Mouse (Mus musculus): ENCODE results near the gene Lim2. TPM values are rescaled to one million over a fixed set of nuclear protein-coding genes. Genes with fewer than 3 reads are reported as not detected.

The Lim2 gene
- total and polyA plus RNA-seq, 3 experiments = not detected

DNA sequence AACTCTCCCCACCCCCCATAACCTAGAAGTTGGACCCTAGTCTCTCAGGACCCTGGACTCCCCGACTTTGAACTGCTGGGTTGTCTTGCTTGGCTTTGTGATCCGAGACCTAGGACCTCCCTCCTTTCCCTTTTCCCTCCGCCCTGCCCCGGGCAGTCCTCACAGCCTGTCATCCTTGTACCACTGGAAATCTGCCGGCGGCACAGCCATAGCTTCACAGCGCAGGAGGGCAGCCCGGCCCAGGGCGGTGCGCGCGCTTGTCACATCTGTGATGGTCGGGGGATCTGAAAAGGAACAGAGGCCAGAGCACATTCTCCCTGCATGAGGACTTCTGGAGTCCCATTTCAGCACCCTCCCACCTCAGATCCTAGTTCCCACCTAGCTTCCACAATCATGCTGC is 48.9 kb downstream of the Lim2 start:
- Histone ChIP-seq H3K4me1 (ENCODE audit: insufficient read depth, low read depth, low read length) (no peaks in the 10 kb centered on the region), H3K36me3 (replicated peaks) (no peaks in the 10 kb centered on the region), H3K27me3 (ENCODE audit: insufficient read depth, low read length) (peaks cover 6% of the 10 kb centered on the region; the same call in 1 of the 2 replicates), H3K4me3 (ENCODE audit: low read depth, low read length) (no peak overlapping the region), H3K9me3 (replicated peaks) (no peaks in the 10 kb centered on the region)
- TF ChIP-seq GATA2 (IDR thresholded peaks at IDR 0.05; ENCODE audit: borderline replicate concordance, low read depth, low read length) (no peak), GATA1 (IDR thresholded peaks at IDR 0.05; ENCODE audit: borderline replicate concordance, low read length) (no peak), CTCF (IDR thresholded peaks at IDR 0.05; ENCODE audit: low read depth, low read length) (no peak)
- DNase-seq (ENCODE audit: low spot score) = no peak
- no peak for ATAC-seq (ENCODE audit: extremely low read depth, insufficient number of reproducible peaks, low FRiP score, poor library complexity, severe bottlenecking)

DNA sequence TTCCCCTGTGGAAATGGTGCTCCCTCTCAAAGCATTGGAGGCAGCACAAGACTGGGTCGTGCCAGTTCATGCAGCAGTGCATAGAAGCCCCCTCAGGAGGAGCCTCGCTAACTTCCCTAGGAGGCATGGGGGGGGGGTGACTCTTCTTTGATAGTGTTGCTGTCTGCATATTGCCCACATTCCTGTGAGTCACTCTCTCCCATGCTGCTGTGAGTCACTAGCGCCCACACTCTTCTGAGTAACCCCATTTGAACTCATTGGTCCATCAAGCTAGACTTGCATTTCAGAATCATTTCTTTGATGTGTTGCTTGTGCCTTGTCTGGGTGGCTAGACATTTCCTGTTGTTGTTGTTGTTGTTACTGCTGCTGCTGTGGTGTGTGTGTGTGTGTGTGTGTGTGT is 53.7 kb downstream of the Lim2 start:
- Histone ChIP-seq H3K27me3 (ENCODE audit: insufficient read depth, low read length) (peaks cover 2% of the 10 kb centered on the region; the same call in 1 of the 2 replicates), H3K36me3 (replicated peaks) (no peaks in the 10 kb centered on the region), H3K9me3 (replicated peaks) (no peaks in the 10 kb centered on the region), H3K4me3 (ENCODE audit: low read depth, low read length) (no peak overlapping the region), H3K4me1 (ENCODE audit: insufficient read depth, low read depth, low read length) (no peaks in the 10 kb centered on the region)
- no peak for DNase-seq (ENCODE audit: low spot score)
- no peak for ATAC-seq (ENCODE audit: extremely low read depth, insufficient number of reproducible peaks, low FRiP score, poor library complexity, severe bottlenecking)
- TF ChIP-seq POLR2AphosphoS5 (IDR thresholded peaks at IDR 0.05; ENCODE audit: insufficient replicate concordance, low read depth, low read length) (no peak), GATA1 (IDR thresholded peaks at IDR 0.05; ENCODE audit: borderline replicate concordance, low read length) (no peak), TAL1 (conservative IDR thresholded peaks at IDR 0.05; ENCODE audit: low read depth, low read length) (no peak), GATA2 (IDR thresholded peaks at IDR 0.05; ENCODE audit: borderline replicate concordance, low read depth, low read length) (no peak), CTCF (IDR thresholded peaks at IDR 0.05; ENCODE audit: low read depth, low read length) (no peak)

DNA sequence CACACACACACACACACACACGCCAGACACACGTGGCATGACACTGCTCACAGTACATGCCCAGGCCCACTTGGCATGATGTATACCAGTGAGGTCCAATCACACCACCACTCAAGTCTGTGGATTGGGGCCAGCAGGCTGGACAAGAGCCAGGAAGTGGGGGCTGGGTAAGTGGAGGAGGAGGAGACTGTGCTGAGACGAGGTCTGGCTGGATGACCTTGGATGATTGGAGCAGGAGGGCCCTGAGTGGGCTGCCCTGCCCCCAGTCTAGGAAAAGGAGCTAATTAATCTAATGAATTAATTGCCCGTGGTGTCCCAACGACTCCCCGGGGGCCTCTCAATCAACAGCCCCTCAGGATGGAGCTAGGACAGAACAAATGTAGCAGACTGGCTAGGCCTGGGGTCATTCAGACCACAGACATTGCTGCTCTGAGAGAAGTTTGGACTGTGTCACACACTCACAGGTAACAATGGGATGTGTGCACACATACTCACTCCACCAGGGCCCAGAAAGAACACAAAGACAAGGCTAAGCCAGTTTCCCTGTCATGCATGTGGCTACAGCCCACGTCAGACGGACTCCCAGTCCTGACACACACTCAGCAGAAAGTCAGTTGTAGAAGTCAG is 54.7 kb downstream of the Lim2 start:
- DNase-seq (ENCODE audit: low spot score) = no peak
- Histone ChIP-seq H3K4me1 (ENCODE audit: insufficient read depth, low read depth, low read length) (no peaks in the 10 kb centered on the region), H3K36me3 (replicated peaks) (no peaks in the 10 kb centered on the region), H3K9me3 (replicated peaks) (no peaks in the 10 kb centered on the region), H3K4me3 (ENCODE audit: low read depth, low read length) (no peak overlapping the region), H3K27me3 (ENCODE audit: insufficient read depth, low read length) (peaks cover 2% of the 10 kb centered on the region; the same call in 1 of the 2 replicates)
- no peak for TF ChIP-seq GATA2 (IDR thresholded peaks at IDR 0.05; ENCODE audit: borderline replicate concordance, low read depth, low read length)
- TF ChIP-seq TAL1 (conservative IDR thresholded peaks at IDR 0.05; ENCODE audit: low read depth, low read length) = no peak
- ATAC-seq (ENCODE audit: extremely low read depth, insufficient number of reproducible peaks, low FRiP score, poor library complexity, severe bottlenecking) = no peak

DNA sequence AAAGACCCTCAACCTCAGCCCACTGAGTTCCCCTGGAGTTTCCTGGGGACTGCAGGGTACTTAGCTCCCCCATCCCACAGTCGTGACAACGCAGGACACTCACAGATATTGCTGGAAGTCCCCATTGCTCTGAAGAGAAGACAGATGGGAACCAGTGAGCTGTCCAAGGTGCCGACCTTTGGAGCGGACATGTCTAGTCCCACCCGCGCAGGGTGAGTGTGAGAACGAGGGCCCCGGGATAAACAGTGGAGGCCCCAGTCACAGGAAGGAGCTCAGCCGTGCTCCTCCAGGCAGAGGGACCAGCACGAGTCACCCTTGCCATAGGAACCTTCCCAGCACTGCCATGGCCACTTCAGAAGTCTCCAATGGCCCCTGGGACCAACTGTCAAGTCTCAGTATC is 55.8 kb downstream of the Lim2 start:
- ATAC-seq (ENCODE audit: extremely low read depth, insufficient number of reproducible peaks, low FRiP score, poor library complexity, severe bottlenecking) (no peak), DNase-seq (ENCODE audit: low spot score) (no peak)
- no peak for TF ChIP-seq CTCF (IDR thresholded peaks at IDR 0.05; ENCODE audit: low read depth, low read length)
- no peak for TF ChIP-seq TAL1 (conservative IDR thresholded peaks at IDR 0.05; ENCODE audit: low read depth, low read length)
- TF ChIP-seq POLR2AphosphoS5 (IDR thresholded peaks at IDR 0.05; ENCODE audit: insufficient replicate concordance, low read depth, low read length) = no peak
- no peak for TF ChIP-seq GATA2 (IDR thresholded peaks at IDR 0.05; ENCODE audit: borderline replicate concordance, low read depth, low read length)
- no peak for TF ChIP-seq GATA1 (IDR thresholded peaks at IDR 0.05; ENCODE audit: borderline replicate concordance, low read length)
- no peaks in the 10 kb centered on the region for H3K4me1 ChIP-seq (ENCODE audit: insufficient read depth, low read depth, low read length)
- H3K36me3 ChIP-seq (replicated peaks) = no peaks in the 10 kb centered on the region
- peaks cover 2% of the 10 kb centered on the region; the same call in 1 of the 2 replicates for H3K27me3 ChIP-seq (ENCODE audit: insufficient read depth, low read length)
- no peaks in the 10 kb centered on the region for H3K9me3 ChIP-seq (replicated peaks)
- no peak overlapping the region for H3K4me3 ChIP-seq (ENCODE audit: low read depth, low read length)

Other genes with a start within 250 kb of the Lim2 start
- gene Zfp715, start 114.4 kb upstream of the Lim2 start, total RNA-seq (2014; fragmentation: Nextera tagmentation) = 16.0 and 21.3 TPM in 2 replicates
- 21.4 and 23.8 TPM in 2 replicates for gene Zfp715, start 114.4 kb upstream of the Lim2 start, total RNA-seq (2017)
- 1.7 and 3.9 TPM in 2 replicates for gene Zfp715, start 114.4 kb upstream of the Lim2 start, polyA plus RNA-seq (2012)
- gene Siglecf, start 76.3 kb upstream of the Lim2 start, total RNA-seq (2014; fragmentation: Nextera tagmentation) = not detected in 2 replicates
- 1.4 and 1.5 TPM in 2 replicates for gene Siglecf, start 76.3 kb upstream of the Lim2 start, total RNA-seq (2017)
- gene Siglecf, start 76.3 kb upstream of the Lim2 start, polyA plus RNA-seq (2012) = 0.19 and 0.24 TPM in 2 replicates
- gene Siglecg, start 19.5 kb upstream of the Lim2 start, total RNA-seq (2014; fragmentation: Nextera tagmentation) = not detected in 2 replicates
- 0.06 and 0.11 TPM in 2 replicates for gene Siglecg, start 19.5 kb upstream of the Lim2 start, total RNA-seq (2017)
- not detected in 2 replicates for gene Siglecg, start 19.5 kb upstream of the Lim2 start, polyA plus RNA-seq (2012)
- not detected in 2 replicates for gene Nkg7, start 9.4 kb downstream of the Lim2 start, total RNA-seq (2014; fragmentation: Nextera tagmentation)
- gene Nkg7, start 9.4 kb downstream of the Lim2 start, total RNA-seq (2017) = not detected in 2 replicates
- gene Nkg7, start 9.4 kb downstream of the Lim2 start, polyA plus RNA-seq (2012) = not detected in 2 replicates
- not detected in 2 replicates for gene Cldnd2, start 13.1 kb downstream of the Lim2 start, total RNA-seq (2014; fragmentation: Nextera tagmentation)
- not detected in 2 replicates for gene Cldnd2, start 13.1 kb downstream of the Lim2 start, total RNA-seq (2017)
- not detected in 2 replicates for gene Cldnd2, start 13.1 kb downstream of the Lim2 start, polyA plus RNA-seq (2012)
- 75.0 and 92.3 TPM in 2 replicates for gene Etfb, start 16.4 kb downstream of the Lim2 start, total RNA-seq (2014; fragmentation: Nextera tagmentation)
- 207 and 218 TPM in 2 replicates for gene Etfb, start 16.4 kb downstream of the Lim2 start, total RNA-seq (2017)
- gene Etfb, start 16.4 kb downstream of the Lim2 start, polyA plus RNA-seq (2012) = 60.1 and 77.3 TPM in 2 replicates
- 3.5 TPM in 1 of 2 replicates, not detected in the other for gene Gm45233, start 16.5 kb downstream of the Lim2 start, total RNA-seq (2014; fragmentation: Nextera tagmentation)
- gene Gm45233, start 16.5 kb downstream of the Lim2 start, total RNA-seq (2017) = 0.93 TPM in 1 of 2 replicates, not detected in the other
- gene Gm45233, start 16.5 kb downstream of the Lim2 start, polyA plus RNA-seq (2012) = not detected in 2 replicates
- not detected in 2 replicates for gene Vsig10l, start 35.5 kb downstream of the Lim2 start, total RNA-seq (2014; fragmentation: Nextera tagmentation)
- 0.33 and 0.35 TPM in 2 replicates for gene Vsig10l, start 35.5 kb downstream of the Lim2 start, total RNA-seq (2017)
- gene Vsig10l, start 35.5 kb downstream of the Lim2 start, polyA plus RNA-seq (2012) = 0.32 and 0.44 TPM in 2 replicates
- gene Iglon5, start 62.4 kb downstream of the Lim2 start, total RNA-seq (2014; fragmentation: Nextera tagmentation) = not detected in 2 replicates
- 0.05 and 0.06 TPM in 2 replicates for gene Iglon5, start 62.4 kb downstream of the Lim2 start, total RNA-seq (2017)
- gene Iglon5, start 62.4 kb downstream of the Lim2 start, polyA plus RNA-seq (2012) = not detected in 2 replicates
- not detected in 2 replicates for gene 4931406B18Rik, start 78.3 kb downstream of the Lim2 start, total RNA-seq (2014; fragmentation: Nextera tagmentation)
- 0.06 and 0.44 TPM in 2 replicates for gene 4931406B18Rik, start 78.3 kb downstream of the Lim2 start, total RNA-seq (2017)
- gene 4931406B18Rik, start 78.3 kb downstream of the Lim2 start, polyA plus RNA-seq (2012) = not detected in 2 replicates
- gene Cd33, start 116.8 kb downstream of the Lim2 start, total RNA-seq (2014; fragmentation: Nextera tagmentation) = 0.10 TPM in 1 of 2 replicates, not detected in the other
- 0.41 and 0.60 TPM in 2 replicates for gene Cd33, start 116.8 kb downstream of the Lim2 start, total RNA-seq (2017)
- gene Cd33, start 116.8 kb downstream of the Lim2 start, polyA plus RNA-seq (2012) = 0.13 and 0.69 TPM in 2 replicates
- 1.2 and 1.3 TPM in 2 replicates for gene Zfp658, start 134.6 kb downstream of the Lim2 start, total RNA-seq (2014; fragmentation: Nextera tagmentation)
- 1.1 and 1.2 TPM in 2 replicates for gene Zfp658, start 134.6 kb downstream of the Lim2 start, total RNA-seq (2017)
- 0.24 and 0.25 TPM in 2 replicates for gene Zfp658, start 134.6 kb downstream of the Lim2 start, polyA plus RNA-seq (2012)
- gene Zfp719, start 151.9 kb downstream of the Lim2 start, total RNA-seq (2014; fragmentation: Nextera tagmentation) = 7.0 and 11.0 TPM in 2 replicates
- gene Zfp719, start 151.9 kb downstream of the Lim2 start, total RNA-seq (2017) = 6.4 and 7.8 TPM in 2 replicates
- gene Zfp719, start 151.9 kb downstream of the Lim2 start, polyA plus RNA-seq (2012) = 0.07 and 0.12 TPM in 2 replicates
- not detected in 2 replicates for gene Zfp819, start 179.5 kb downstream of the Lim2 start, total RNA-seq (2014; fragmentation: Nextera tagmentation)
- 0.05 TPM in 1 of 2 replicates, not detected in the other for gene Zfp819, start 179.5 kb downstream of the Lim2 start, total RNA-seq (2017)
- not detected in 2 replicates for gene Zfp819, start 179.5 kb downstream of the Lim2 start, polyA plus RNA-seq (2012)
- gene Ceacam18, start 207.0 kb downstream of the Lim2 start, total RNA-seq (2014; fragmentation: Nextera tagmentation) = not detected in 2 replicates
- 0.16 and 0.29 TPM in 2 replicates for gene Ceacam18, start 207.0 kb downstream of the Lim2 start, total RNA-seq (2017)
- not detected in 2 replicates for gene Ceacam18, start 207.0 kb downstream of the Lim2 start, polyA plus RNA-seq (2012)
- 1.2 TPM in 1 of 2 replicates, not detected in the other for gene Siglece, start 232.5 kb downstream of the Lim2 start, total RNA-seq (2014; fragmentation: Nextera tagmentation)
- 0.05 TPM in 1 of 2 replicates, not detected in the other for gene Siglece, start 232.5 kb downstream of the Lim2 start, total RNA-seq (2017)
- gene Siglece, start 232.5 kb downstream of the Lim2 start, polyA plus RNA-seq (2012) = not detected in 2 replicates
- gene Ctu1, start 244.3 kb downstream of the Lim2 start, total RNA-seq (2014; fragmentation: Nextera tagmentation) = 2.5 and 2.7 TPM in 2 replicates
- 6.5 and 8.6 TPM in 2 replicates for gene Ctu1, start 244.3 kb downstream of the Lim2 start, total RNA-seq (2017)
- gene Ctu1, start 244.3 kb downstream of the Lim2 start, polyA plus RNA-seq (2012) = 14.9 and 20.9 TPM in 2 replicates

Data from G1E (cell line).